Mouse (Mus musculus) left cerebral cortex, postnatal 14 days (tissue): ENCODE data around the gene Tmem128. TPM values are rescaled to one million over a fixed set of nuclear protein-coding genes. Genes with fewer than 3 reads are reported as not detected.

Source experiments
- DNase-seq, 2 experiments: peaks; one replicate each; pipeline ENCODE4 v3.0.0; 2021 to 2022; ENCODE audit warnings: low spot score in 2 of 2, mixed read lengths in 1 of 2
- intact Hi-C: fragments of 180-260 bp; cut with DNase I; formaldehyde crosslinking; loops from one replicate; pipeline ENCODE4 v1.15.1; 2025
- long read RNA-seq, 2 experiments: library from polyadenylated mRNA; stranded (forward); transcript quantifications; one replicate each; pipeline ENCODE4 v2.0.0; 2021
- total RNA-seq, 2 experiments: library from RNA; stranded (reverse); gene quantifications; 2 replicates each; pipeline ENCODE4 v1.2.3; 2021

The Tmem128 gene
- total RNA-seq: 10 to 100 TPM; 36.1 to 38.0 TPM
- long read RNA-seq, experiment 1, transcript Tmem128-201 (5 exons, 1,291 nt): major isoform, 38 of 45 reads
- long read RNA-seq, experiment 1, partial matches to known transcripts: 2 of 45 reads
- long read RNA-seq, experiment 1, other reads (novel, unspliced or antisense): 3 of 45 reads
- long read RNA-seq, experiment 2, transcript Tmem128-201 (5 exons, 1,291 nt): major isoform, 28 of 35 reads
- long read RNA-seq, experiment 2, partial matches to known transcripts: 2 of 35 reads
- long read RNA-seq, experiment 2, other reads (novel, unspliced or antisense): 5 of 35 reads

DNA sequence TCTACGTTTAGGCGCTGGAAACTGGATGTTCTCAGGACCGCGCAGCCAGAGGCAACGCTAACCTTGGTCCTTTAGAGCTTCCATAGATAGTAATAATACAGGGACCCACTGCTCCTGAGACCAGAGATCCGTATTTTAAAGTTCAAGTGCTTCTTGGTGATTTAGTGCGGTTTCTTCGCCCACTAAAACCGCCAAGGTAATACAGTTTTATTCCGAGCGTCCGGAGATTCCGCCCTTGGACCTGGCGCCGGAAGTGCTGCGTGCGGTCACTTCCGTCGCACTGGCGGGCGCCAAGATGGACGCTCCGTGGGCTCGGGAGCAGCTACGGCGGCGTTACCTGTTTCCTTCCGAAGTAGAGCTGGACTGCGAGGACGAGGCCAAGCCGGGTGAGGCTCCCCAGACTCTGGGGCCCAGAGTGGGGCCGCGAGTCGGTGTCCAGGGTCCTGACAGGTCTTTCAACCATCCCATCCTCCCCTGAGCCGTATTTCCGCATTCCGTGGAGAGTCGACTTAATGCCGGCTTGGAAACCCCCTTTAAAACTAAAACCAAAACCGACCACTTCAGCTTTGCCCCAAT lies at the start of gene Tmem128:
Tmem128 (plus strand) TSS at position 79 of the 576 bp plus-strand sequence.
- intact Hi-C loops: no loop called here
- peak; percentile 45 to 68 for DNase-seq

DNA sequence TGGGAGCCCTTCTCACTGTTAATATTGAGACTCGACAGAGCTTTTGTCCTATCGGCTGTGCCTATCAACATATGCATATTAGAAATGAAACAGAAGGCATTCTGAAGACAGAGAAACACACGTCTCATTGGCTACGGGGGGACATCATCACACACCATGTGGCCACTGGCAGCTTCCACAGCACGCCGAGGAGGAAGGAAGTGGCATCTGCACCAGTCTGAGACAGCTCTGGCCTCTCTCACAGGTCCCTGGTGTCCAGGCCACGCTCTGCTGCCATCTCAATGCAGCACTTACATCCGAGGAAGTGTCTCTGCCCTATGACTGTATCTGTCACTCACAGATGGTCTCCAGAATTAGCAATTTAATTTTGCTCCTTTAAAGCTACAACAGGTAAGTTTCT lies 48.3 kb upstream of the Tmem128 start:
- intact Hi-C loops: no loop called here
- DNase-seq: no peak

DNA sequence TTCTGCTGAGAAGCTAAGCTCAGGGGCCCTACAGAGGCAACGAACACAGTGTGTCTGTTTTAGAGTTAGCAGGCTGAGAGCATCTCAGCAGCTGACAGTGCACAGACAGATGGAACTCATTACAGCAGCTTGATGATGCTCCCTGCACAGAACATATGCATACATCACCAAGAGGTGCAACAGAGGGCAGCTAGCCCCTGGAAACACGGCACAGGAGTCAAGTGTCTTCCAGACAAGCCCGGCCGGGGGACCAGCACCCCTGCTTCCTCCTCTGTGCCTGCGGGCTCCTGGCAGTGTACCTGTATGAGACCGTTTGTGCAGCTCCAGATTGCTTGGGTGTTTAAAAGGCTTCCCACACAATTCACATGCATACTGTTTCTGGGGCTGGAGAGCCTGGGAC lies 47.0 kb upstream of the Tmem128 start:
- intact Hi-C loops: no loop called here
- no peak for DNase-seq

DNA sequence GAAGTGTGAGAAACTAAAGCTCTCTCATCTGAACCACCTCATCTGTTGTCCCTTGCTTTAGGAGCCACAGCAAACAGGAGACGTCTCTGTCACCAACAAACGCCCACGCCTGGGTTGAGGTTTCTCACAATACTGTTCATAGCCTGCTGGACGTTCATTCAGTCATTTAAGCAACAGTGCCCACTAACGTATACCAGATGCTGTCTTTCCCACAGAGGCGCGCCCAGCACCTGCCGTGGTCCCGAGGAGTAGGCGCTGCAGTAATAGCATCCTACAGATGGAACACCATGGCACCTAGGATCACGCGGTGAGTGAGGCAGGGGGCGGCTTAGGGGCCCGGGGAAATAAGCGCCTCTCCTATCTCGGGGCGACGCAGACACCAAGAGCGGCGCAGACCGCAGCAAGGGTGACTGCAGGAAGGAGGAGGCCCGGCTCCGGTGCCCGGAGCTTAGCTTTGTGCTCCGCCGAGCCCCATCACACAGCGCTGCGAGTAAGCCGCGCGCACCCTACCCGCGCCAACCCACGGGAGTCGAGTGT lies 40.1 kb upstream of the Tmem128 start:
- DNase-seq: peak; percentile 34 to 81
- intact Hi-C loops: no loop called here

DNA sequence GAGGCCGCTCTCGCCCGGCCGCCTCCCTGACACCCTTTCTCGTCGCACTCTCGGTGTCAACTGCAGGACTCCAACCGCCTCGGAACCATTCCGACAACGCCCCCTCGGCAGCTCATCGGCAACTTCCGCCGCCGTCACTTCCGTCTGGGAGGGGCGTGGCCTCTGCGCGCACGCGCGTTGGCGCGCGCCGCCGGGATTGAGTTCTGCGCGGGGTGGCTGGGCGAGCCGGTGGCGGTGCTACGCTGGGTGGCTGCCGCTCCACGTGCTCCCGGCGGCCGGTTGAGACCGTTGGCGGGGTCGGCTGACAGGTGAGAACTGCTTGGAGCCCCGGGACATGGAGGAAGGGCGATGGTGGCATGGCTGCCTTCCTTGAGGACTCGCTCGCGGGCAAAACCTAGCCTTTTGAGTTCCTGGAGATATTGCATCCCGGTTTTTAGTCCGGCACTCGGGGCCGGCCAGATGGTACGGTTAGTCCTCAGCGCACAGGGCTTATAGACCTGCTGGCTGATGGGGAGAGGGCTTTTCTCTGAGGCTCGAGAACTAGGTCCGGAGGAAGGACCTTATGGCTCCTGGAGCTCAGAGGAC lies 39.6 kb upstream of the Tmem128 start, which contains the start of the genes Zbtb49 and Lyar:
Zbtb49 (minus strand) TSS at position 130 of the 585 bp plus-strand sequence.
Lyar (plus strand) TSS at position 143 of the 585 bp plus-strand sequence.
- peak; percentile 94 for DNase-seq
- intact Hi-C loops: no loop called here

DNA sequence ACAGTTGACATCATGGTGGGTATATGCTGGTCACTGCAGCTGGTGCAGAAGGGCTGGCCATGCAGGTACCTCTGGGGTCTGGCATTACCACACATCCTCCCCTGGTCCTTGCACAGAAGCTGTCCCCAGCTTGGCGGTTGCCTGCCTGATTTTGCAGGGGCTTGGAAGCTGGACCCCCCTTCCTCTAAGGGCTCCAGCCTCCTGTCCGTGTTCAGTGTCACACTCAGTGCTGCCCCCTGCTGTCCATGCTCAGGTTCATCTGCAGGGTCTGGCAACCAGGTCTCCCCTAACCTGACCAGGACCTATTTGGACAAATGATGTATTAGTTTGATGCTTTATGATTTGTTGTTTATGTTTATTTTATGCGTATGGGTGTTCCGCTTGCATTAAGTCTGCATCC lies 24.6 kb upstream of the Tmem128 start:
- intact Hi-C loops: no loop called here
- DNase-seq: peak in 1 of 2 experiments; percentile 42

DNA sequence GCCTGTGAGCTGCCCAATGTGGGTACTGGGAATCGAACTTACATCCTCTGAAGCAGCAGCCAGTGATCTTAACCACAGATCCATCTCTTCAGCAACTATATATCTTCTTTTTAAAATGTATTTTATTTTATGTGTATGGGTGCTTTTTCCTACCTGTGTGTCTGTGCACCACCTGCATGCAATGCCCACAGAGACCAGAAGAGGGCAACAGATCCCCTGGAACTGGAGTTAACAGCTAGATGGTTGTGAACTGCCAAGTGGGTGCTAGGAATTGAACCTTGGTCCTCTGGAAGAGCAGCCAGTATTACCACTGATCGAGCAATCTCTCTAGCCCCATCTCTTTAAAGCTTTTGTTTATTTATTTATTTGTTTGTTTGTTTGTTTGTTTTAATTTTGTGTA lies 23.4 kb upstream of the Tmem128 start:
- DNase-seq: no peak
- intact Hi-C loops: no loop called here

DNA sequence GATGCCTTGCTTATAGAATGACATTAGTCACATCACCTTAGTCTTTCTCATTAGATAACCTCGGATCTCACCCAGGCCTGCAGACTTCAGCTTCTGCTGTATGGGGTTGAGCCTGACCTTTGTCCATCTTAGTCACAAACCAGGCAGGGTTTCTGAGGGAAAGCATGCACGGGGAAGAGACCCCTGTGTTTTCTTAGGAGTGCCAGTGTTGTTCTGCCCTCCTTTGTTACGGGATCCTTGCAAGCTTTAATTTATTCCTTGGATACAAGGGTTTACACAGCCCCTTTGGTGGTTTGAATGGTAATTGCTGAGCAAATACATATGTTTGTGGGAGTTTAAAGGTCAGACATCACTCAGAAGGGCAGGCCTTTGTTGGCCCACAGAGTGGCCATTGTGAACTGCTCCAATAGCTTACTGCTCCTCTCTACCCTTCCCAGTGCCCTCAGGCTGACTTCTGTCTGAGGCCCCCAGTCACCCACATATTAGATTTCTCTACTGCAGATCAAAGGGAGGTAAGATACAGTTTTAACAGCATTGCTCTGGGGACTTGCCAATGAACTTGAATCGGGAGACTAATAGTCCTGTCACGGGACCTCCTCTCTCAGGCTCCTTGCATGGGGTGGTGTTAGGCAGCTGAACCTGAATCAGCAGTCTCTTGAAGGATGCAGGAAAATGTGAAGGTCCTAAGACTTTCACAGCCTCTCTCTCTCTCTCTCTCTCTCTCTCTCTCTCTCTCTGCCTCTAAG lies 19.1 kb upstream of the Tmem128 start:
- no peak for DNase-seq
- intact Hi-C loops: no loop called here

DNA sequence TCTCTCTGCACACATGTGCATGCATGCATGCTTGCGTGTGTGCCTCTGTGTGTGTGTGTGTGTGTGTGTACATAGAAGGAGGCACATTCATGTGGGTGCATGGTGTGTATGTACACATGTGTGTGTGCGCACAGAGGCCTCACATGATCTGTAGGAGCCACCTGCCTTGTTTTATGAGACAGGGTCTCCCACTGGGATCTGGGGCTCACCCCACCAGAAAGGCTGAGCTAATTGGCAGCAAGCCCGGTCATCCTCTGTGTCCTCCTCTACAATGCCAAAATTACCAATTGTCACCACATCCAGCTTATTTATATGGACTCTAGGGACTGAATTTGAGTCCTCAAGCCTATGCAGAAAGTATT lies 18.5 kb upstream of the Tmem128 start:
- intact Hi-C loops: no loop called here
- no peak for DNase-seq

DNA sequence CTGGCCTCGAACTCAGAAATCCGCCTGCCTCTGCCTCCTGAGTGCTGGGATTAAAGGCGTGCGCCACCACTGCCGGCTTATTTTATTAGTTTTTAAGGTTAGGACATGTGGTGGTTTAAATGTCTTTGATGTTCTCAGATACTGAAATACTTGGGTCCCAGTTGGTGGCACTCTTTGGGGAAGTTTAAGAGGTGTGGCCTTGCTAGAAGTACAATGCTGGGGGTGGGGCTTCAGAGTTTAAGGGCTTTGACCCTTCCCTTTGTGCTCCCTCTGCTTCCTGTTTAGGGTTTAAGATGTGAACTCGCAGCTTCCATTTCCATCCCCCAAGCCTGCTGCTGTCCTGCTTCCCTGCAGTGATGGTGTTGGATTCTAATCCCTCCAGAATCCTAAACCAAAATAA lies 18.0 kb upstream of the Tmem128 start:
- intact Hi-C loops: no loop called here
- DNase-seq: no peak

DNA sequence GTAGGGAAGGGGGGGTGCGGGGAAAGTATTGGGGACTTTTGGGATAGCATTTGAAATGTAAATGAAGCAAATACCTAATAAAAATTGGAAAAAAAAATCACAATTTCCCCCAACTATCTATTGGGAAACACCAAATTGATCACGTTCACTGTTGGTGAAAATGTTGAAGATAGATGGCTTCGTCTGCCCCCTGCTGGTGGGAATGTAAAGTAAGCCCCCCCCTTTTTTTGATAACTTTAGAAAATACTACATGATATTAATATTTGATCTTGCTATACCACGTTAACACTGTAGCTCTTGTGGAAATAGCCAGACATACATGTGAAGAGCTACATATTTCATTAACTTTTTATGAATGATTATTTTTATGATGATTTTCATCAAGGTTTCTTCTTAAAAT lies 4.8 kb upstream of the Tmem128 start:
- intact Hi-C loops: no loop called here
- no peak for DNase-seq

DNA sequence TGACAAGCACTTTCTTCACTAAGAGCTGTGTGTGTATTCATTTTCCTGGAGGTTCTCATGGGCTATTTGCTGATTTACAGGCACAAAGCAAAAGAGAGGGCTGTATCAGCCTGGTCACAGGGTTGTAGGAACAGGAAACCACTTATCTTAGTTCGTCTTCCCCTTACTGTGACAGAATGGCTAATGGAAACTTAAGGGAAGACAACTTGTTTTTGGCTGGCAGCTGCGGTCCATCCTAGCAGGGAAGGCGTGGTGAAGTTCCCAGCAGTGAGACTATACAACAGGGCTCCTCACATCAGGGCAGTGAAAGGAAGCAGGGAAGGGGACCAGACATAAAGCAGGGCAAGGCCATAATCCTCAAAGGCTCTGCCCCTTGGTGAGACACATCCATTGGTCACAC lies 4.3 kb upstream of the Tmem128 start:
- DNase-seq: no peak
- intact Hi-C loops: no loop called here

DNA sequence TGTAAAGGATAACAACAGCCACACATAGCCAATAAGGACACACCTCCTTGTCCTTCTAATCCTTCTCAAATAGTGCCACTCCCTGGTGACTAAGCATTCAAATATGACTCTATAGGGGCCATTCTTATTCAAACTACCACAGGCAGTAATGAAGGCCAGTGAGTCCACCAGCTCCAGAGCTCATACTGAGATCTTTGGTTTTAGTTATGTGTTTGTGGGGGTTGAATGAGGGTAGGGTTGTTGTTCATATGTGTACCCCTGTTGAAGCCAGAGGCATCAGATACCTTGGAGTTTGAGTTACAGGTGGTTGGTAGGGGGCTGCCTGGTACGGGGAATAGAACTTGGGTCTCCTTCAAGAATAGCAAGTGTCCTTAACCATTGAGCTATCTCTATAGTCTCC lies 3.4 kb upstream of the Tmem128 start:
- intact Hi-C loops: no loop called here

DNA sequence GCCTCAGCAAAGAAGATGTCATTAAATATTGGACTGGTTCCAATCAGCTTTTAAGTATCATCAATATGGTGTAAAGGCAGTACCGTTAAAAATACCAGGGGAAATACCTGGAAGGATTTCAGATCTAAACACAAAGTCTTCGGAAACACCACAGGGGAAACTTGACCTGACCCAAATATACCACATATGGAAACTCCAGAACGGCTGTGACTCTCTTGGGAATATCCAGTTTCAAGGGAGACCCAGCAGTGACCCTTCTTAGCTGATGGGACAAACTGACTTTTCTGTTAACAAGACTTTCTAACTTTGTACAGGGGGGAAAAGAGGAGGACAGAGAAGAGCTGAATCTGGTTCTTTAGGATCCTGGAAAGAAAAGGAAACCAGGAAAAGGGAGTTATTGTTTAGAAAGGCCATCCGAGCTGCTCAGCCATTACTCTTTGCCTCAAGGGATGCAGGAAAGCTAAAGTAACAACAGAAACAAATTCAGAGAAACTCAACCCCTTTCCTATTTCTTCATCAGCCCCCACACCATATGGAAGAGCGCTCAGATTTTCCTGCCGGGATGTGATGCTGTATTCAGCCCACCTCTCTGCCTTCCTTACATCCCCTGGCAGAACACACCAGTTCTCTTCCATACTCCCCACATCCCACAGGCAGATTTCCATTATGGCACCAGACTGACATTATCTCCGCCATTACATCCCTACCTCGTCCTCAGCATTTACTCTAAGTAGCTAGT lies 1.8 kb upstream of the Tmem128 start:
- intact Hi-C loops: no loop called here

More for the DNA sequence above, 3.4 kb upstream of the Tmem128 start:
- DNase-seq: no peak

DNA sequence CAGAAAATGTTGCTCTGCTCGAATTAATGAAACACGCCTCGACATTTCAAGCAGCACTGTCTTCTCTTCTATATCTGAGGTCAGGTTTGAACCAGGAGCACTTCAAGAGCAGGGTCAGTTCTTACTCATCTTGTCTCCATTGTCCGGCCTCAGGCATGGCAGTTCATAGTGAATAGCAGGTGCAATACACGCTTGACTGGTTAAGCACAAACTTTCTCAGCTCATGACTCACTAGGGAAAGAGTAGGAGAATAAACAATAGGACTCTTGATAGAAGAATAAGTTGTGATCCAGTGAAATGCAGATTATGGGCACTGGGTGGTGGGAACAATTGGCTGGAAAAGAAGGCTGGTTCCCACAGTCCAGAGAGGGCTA lies 1.2 kb upstream of the Tmem128 start:
- no peak for DNase-seq
- intact Hi-C loops: no loop called here

More for the DNA sequence above, 1.8 kb upstream of the Tmem128 start:
- no peak for DNase-seq

DNA sequence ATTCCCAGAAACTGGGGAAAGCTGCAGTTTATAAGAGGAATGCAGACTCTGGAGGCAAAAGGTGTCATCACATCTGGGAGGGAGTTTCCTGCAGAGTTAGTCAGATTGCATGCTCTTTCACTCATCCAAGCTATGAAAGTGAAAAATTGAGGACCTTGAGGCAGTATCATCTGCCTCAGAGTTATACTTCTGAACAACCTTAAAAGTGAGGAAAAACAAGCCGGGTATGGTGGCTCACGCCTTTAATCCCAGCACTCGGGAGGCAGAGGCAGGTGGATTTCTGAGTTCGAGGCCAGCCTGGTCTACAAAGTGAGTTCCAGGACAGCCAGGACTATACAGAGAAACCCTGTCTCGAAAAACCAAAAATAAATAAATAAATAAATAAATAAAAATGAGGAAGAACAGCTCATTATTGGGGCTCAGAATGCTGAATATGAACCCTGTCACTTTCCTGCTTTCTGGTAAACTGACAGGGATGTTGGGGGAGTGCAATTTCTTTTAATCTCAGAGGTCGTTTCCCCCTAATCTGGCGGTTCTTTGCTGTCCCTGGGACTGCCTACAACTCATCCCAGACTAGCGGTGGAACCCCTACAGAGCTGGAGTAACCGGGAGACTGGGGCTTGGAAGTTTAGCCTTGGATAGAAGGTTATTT lies 404 bp upstream of the Tmem128 start:
- DNase-seq: no peak
- intact Hi-C loops: no loop called here

DNA sequence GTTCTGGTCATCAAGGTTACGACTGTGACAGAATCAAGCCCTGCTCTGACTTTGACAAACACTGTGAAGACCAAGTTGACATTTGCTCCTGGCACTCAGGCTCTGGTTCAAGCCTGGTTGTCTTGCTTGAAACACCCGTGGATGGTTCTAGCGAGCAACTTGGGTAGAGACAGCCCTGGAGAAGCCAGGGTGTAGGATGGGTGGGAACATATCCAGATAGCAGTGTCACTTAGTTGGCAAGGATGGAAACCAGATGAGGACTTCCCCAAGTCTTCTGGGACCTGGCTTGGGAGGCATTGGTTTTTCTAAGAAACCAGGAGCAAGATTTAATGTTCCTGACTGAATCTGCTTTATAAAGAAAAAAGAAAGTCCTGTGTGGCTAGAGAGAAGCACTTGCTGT lies 11.0 kb downstream of the Tmem128 start:
- intact Hi-C loops: no loop called here
- no peak for DNase-seq

DNA sequence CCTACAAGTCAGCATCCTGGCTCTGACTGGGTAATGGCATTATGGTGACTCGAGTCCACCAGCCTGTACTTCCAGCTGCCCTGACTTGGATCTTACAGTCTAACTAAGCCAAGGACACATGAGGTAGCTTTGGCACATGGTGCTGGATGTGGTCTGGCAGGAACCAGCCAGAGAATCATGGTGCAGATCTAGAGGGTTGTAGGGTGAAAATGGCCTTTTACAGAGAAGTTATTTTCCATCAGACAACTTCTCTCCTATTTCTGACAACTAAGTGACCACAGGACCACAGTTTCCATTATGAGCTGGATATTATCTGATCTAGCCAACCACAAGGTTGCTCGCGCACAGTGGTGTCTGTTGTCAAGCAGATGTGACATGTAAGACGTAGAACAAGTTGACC lies 13.8 kb downstream of the Tmem128 start:
- no peak for DNase-seq
- intact Hi-C loops: no loop called here

DNA sequence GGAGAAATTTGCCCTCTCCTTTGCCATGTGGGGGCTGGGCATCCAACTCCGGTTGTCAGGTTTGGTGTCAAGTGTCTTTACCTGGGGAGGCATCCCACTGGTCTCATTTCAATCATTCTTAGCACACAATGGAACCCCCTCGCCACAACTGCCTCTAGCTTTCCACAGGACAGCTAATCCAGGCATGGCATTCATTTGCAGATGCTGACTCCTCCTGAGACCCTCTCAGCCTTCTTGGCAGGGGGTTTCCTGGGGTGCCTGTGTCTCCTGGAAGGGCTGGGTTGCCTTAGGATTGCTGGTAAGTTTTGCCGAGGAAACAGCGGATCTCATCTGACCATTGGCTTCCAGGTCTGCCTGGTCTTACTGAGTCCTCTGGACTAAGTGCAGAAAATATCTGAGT lies 15.8 kb downstream of the Tmem128 start, which contains the start of gene Otop1:
Otop1 (plus strand) TSS at position 202 of the 400 bp plus-strand sequence.
- no peak for DNase-seq
- intact Hi-C loops: no loop called here
